Mouse (Mus musculus): ENCODE results near the gene Ppp4r3a. TPM values are rescaled to one million over a fixed set of nuclear protein-coding genes. Genes with fewer than 3 reads are reported as not detected.
"Not testable (repeated sequence)": the region's sequence is repeated elsewhere in the genome, so short reads cannot be mapped to it uniquely, and the experiment has no call there.

Gene Ppp4r3a
- 65.7 and 66.6 TPM in 2 replicates for polyA plus RNA-seq (2016; fragmentation: Nextera tagmentation; extraction: Ambion mirVana)

GRCm38 (mm10) chr12:101083076-101083838, at the start of gene Ppp4r3a:
Ppp4r3a (minus strand) TSS chr12:101083702.
- no peaks in the 10 kb centered on the region for H3K27me3 ChIP-seq
- H3K9ac ChIP-seq = peak within 1 kb of the TSS; percentile 98
- peak within 1 kb of the TSS; percentile 99 for H3K27ac ChIP-seq
- H3K4me3 ChIP-seq = peak within 1 kb of the TSS; percentile 100
- no peaks in the 10 kb centered on the region for H3K36me3 ChIP-seq
- ATAC-seq (ENCODE audit: insufficient number of reproducible peaks, insufficient read depth, low FRiP score, low TSS enrichment) = peak; percentile 93
- peak within 1 kb of the TSS; percentile 84 for H3K4me2 ChIP-seq (replicated peaks)
- H3K9me3 ChIP-seq = no peaks in the 10 kb centered on the region
- WGBS = under 1% methylated on average over 87 of the region's 90 CpGs
- H3K4me1 ChIP-seq = peaks cover 18% of the 10 kb centered on the region; the same call in 1 of the 2 replicates

- Histone ChIP-seq H3K27me3 (no peaks in the 10 kb centered on the region), H3K9me3 (no peaks in the 10 kb centered on the region), H3K36me3 (no peaks in the 10 kb centered on the region), H3K27ac (no peak overlapping the region), H3K9ac (no peak overlapping the region), H3K4me1 (no peaks in the 10 kb centered on the region), H3K4me2 (replicated peaks) (no peak overlapping the region), H3K4me3 (no peak overlapping the region)
- no peak for ATAC-seq (ENCODE audit: insufficient number of reproducible peaks, insufficient read depth, low FRiP score, low TSS enrichment)
- WGBS = 22% methylated on average over 1 of the region's 1 CpGs
Measured at GRCm38 (mm10) chr12:101123013-101123412, 39.5 kb upstream of the Ppp4r3a start.

GRCm38 (mm10) chr12:101122066-101122465, 38.6 kb upstream of the Ppp4r3a start:
- ATAC-seq (ENCODE audit: insufficient number of reproducible peaks, insufficient read depth, low FRiP score, low TSS enrichment); H3K4me3 ChIP-seq; H3K27me3 ChIP-seq; H3K27ac ChIP-seq; H3K9me3 ChIP-seq; H3K4me1 ChIP-seq; H3K4me2 ChIP-seq (replicated peaks); H3K36me3 ChIP-seq; H3K9ac ChIP-seq: not testable (repeated sequence)
- 66% methylated on average over 4 of the region's 4 CpGs for WGBS

GRCm38 (mm10) chr12:101109794-101110585, 26.5 kb upstream of the Ppp4r3a start:
- WGBS = 78% methylated on average over 3 of the region's 3 CpGs
- H3K4me2 ChIP-seq (replicated peaks); H3K27ac ChIP-seq; H3K9me3 ChIP-seq; H3K27me3 ChIP-seq; ATAC-seq (ENCODE audit: insufficient number of reproducible peaks, insufficient read depth, low FRiP score, low TSS enrichment); H3K36me3 ChIP-seq; H3K4me3 ChIP-seq; H3K9ac ChIP-seq; H3K4me1 ChIP-seq: not testable (repeated sequence)

GRCm38 (mm10) chr12:101107722-101108121, 24.2 kb upstream of the Ppp4r3a start:
- 93% methylated on average over 1 of the region's 1 CpGs for WGBS
- H3K36me3 ChIP-seq = no peaks in the 10 kb centered on the region
- H3K9ac ChIP-seq = no peak overlapping the region
- ATAC-seq (ENCODE audit: insufficient number of reproducible peaks, insufficient read depth, low FRiP score, low TSS enrichment) = no peak
- H3K27me3 ChIP-seq = no peaks in the 10 kb centered on the region
- H3K4me2 ChIP-seq (replicated peaks) = no peak overlapping the region
- H3K4me3 ChIP-seq = no peak overlapping the region
- H3K27ac ChIP-seq = no peak overlapping the region
- no peaks in the 10 kb centered on the region for H3K9me3 ChIP-seq
- H3K4me1 ChIP-seq = no peaks in the 10 kb centered on the region

- H3K4me1 ChIP-seq = no peaks in the 10 kb centered on the region
- no peak overlapping the region for H3K4me2 ChIP-seq (replicated peaks)
- H3K4me3 ChIP-seq = no peak overlapping the region
- 42% methylated on average over 5 of the region's 5 CpGs for WGBS
- no peak overlapping the region for H3K27ac ChIP-seq
- H3K9ac ChIP-seq = no peak overlapping the region
- H3K27me3 ChIP-seq = no peaks in the 10 kb centered on the region
- H3K9me3 ChIP-seq = no peaks in the 10 kb centered on the region
- no peak for ATAC-seq (ENCODE audit: insufficient number of reproducible peaks, insufficient read depth, low FRiP score, low TSS enrichment)
- H3K36me3 ChIP-seq = no peaks in the 10 kb centered on the region
Measured at GRCm38 (mm10) chr12:101105571-101105970, 22.1 kb upstream of the Ppp4r3a start.

- Histone ChIP-seq H3K36me3 (no peaks in the 10 kb centered on the region), H3K27ac (no peak overlapping the region), H3K9me3 (no peaks in the 10 kb centered on the region), H3K9ac (no peak overlapping the region), H3K4me2 (replicated peaks) (no peak overlapping the region), H3K27me3 (no peaks in the 10 kb centered on the region), H3K4me3 (no peak overlapping the region), H3K4me1 (no peaks in the 10 kb centered on the region)
- 79% methylated on average over 3 of the region's 3 CpGs for WGBS
- ATAC-seq (ENCODE audit: insufficient number of reproducible peaks, insufficient read depth, low FRiP score, low TSS enrichment) = no peak
Measured at GRCm38 (mm10) chr12:101102648-101103047, 19.1 kb upstream of the Ppp4r3a start.

GRCm38 (mm10) chr12:101093678-101094077, 10.2 kb upstream of the Ppp4r3a start:
- not testable (repeated sequence) for H3K4me1 ChIP-seq; H3K27me3 ChIP-seq; ATAC-seq (ENCODE audit: insufficient number of reproducible peaks, insufficient read depth, low FRiP score, low TSS enrichment); H3K4me2 ChIP-seq (replicated peaks); H3K9ac ChIP-seq; H3K4me3 ChIP-seq; H3K27ac ChIP-seq; H3K9me3 ChIP-seq; H3K36me3 ChIP-seq
- 52% methylated on average over 3 of the region's 3 CpGs for WGBS

GRCm38 (mm10) chr12:101089955-101090354, 6.5 kb upstream of the Ppp4r3a start:
- no peak overlapping the region for H3K27ac ChIP-seq
- 88% methylated on average over 1 of the region's 1 CpGs for WGBS
- ATAC-seq (ENCODE audit: insufficient number of reproducible peaks, insufficient read depth, low FRiP score, low TSS enrichment) = no peak
- H3K9ac ChIP-seq = no peak overlapping the region
- H3K4me3 ChIP-seq = no peak overlapping the region
- no peaks in the 10 kb centered on the region for H3K4me1 ChIP-seq
- no peaks in the 10 kb centered on the region for H3K27me3 ChIP-seq
- no peak overlapping the region for H3K4me2 ChIP-seq (replicated peaks)
- H3K36me3 ChIP-seq = no peaks in the 10 kb centered on the region
- no peaks in the 10 kb centered on the region for H3K9me3 ChIP-seq

- H3K4me3 ChIP-seq = no peak overlapping the region
- 86% methylated on average over 1 of the region's 1 CpGs for WGBS
- ATAC-seq (ENCODE audit: insufficient number of reproducible peaks, insufficient read depth, low FRiP score, low TSS enrichment) = no peak
- H3K9me3 ChIP-seq = no peaks in the 10 kb centered on the region
- H3K36me3 ChIP-seq = no peaks in the 10 kb centered on the region
- no peaks in the 10 kb centered on the region for H3K27me3 ChIP-seq
- no peak overlapping the region for H3K27ac ChIP-seq
- H3K4me2 ChIP-seq (replicated peaks) = no peak overlapping the region
- no peak overlapping the region for H3K9ac ChIP-seq
- H3K4me1 ChIP-seq = peaks cover 7% of the 10 kb centered on the region; the same call in 1 of the 2 replicates
Measured at GRCm38 (mm10) chr12:101087406-101087805, 3.9 kb upstream of the Ppp4r3a start.

GRCm38 (mm10) chr12:101084881-101085666, 1.6 kb upstream of the Ppp4r3a start:
- no peaks in the 10 kb centered on the region for H3K27me3 ChIP-seq
- no peak for ATAC-seq (ENCODE audit: insufficient number of reproducible peaks, insufficient read depth, low FRiP score, low TSS enrichment)
- 86% methylated on average over 9 of the region's 9 CpGs for WGBS
- peak overlapping the region; percentile 58 for H3K4me2 ChIP-seq (replicated peaks)
- peaks cover 18% of the 10 kb centered on the region; the same call in 1 of the 2 replicates for H3K4me1 ChIP-seq
- no peaks in the 10 kb centered on the region for H3K9me3 ChIP-seq
- no peak overlapping the region for H3K27ac ChIP-seq
- H3K9ac ChIP-seq = no peak overlapping the region
- no peaks in the 10 kb centered on the region for H3K36me3 ChIP-seq
- H3K4me3 ChIP-seq = no peak overlapping the region

All from embryonic facial prominence, embryonic 12.5 days (tissue).